Mouse (Mus musculus) spleen, adult 2 months (tissue): ENCODE results near the gene Ctcfl. TPM values are rescaled to one million over a fixed set of nuclear protein-coding genes. Genes with fewer than 3 reads are reported as not detected.
"Not testable (repeated sequence)": the region's sequence is repeated elsewhere in the genome, so short reads cannot be mapped to it uniquely, and the experiment has no call there.

Source experiments
- DNase-seq, 2 experiments: peaks; one replicate each; pipeline versions ENCODE4 v3.0.0 to v3.0.0-alpha.2; 2012 to 2021; ENCODE audit warnings: low spot score in 2 of 2, low read depth in 1 of 2
- H3K27ac ChIP-seq: fragments of 200-500 bp; 2 replicates; pipeline ENCODE4 v1.5.1; 2012; ENCODE audit warnings: low read length, inconsistent platforms; ENCODE audit not compliant: insufficient read depth
- H3K27me3 ChIP-seq: fragments of 200-500 bp; 2 replicates; pipeline ENCODE4 v1.6.1; 2012; ENCODE audit warnings: mild to moderate bottlenecking, moderate library complexity, low read length, inconsistent platforms; ENCODE audit not compliant: control insufficient read depth, insufficient read depth
- H3K36me3 ChIP-seq: fragments of 200-500 bp; 2 replicates; pipeline ENCODE4 v1.6.1; 2012; ENCODE audit warnings: mild to moderate bottlenecking, low read length, inconsistent platforms; ENCODE audit not compliant: control insufficient read depth, insufficient read depth
- H3K4me1 ChIP-seq: fragments of 200-500 bp; 2 replicates; pipeline ENCODE4 v1.6.1; 2011; ENCODE audit warnings: inconsistent platforms; ENCODE audit not compliant: control insufficient read depth, insufficient read depth, insufficient read length
- H3K4me3 ChIP-seq: fragments of 200-500 bp; 2 replicates; pipeline ENCODE4 v1.5.1; 2011; ENCODE audit warnings: mild to moderate bottlenecking, inconsistent platforms; ENCODE audit not compliant: insufficient read depth, insufficient read length; ENCODE audit errors: extremely low read depth
- CTCF ChIP-seq: fragments of 200-500 bp; IDR thresholded peaks from 2 replicates; pipeline ENCODE4 v1.5.1; 2011; ENCODE audit warnings: mild to moderate bottlenecking, inconsistent platforms; ENCODE audit not compliant: insufficient read depth, insufficient read length, insufficient replicate concordance; ENCODE audit errors: extremely low read depth
- POLR2A ChIP-seq: fragments of 200-500 bp; IDR thresholded peaks from 2 replicates; pipeline ENCODE4 v1.6.1; 2011; ENCODE audit warnings: low read depth, low read length, inconsistent platforms
- WGBS: fragments of 180-500 bp; shearing (Covaris S2); methylation state at CpG from one replicate; pipeline ENCODE4 v1.1.7; 2018; 5-methylcytosine and 5-hydroxymethylcytosine counted together
- polyA plus RNA-seq: library from polyadenylated mRNA; depleted of rRNA; stranded (reverse); fragments of >200 nt; gene quantifications from 2 replicates; pipeline ENCODE4 v1.2.3, GENCODE M21; 2012

Gene Ctcfl
- polyA plus RNA-seq, 1 experiment = not detected

- TF ChIP-seq POLR2A = no peak
- TF ChIP-seq CTCF = no peak
- Histone ChIP-seq H3K27ac (no peak overlapping the region), H3K36me3 (no peaks in the 10 kb centered on the region), H3K27me3 (no peaks in the 10 kb centered on the region), H3K4me3 (no peak overlapping the region), H3K4me1 (no peaks in the 10 kb centered on the region)
- WGBS = 75% methylated on average over 2 of the region's 2 CpGs
- no peak for DNase-seq
These were observed 9.8 kb upstream of the Ctcfl start for GRCm38 (mm10) chr2:173129111-173129510.

- TF ChIP-seq POLR2A = no peak
- TF ChIP-seq CTCF = no peak
- WGBS = 81% methylated on average over 4 of the region's 4 CpGs
- DNase-seq = no peak
These were observed 7.1 kb upstream of the Ctcfl start for GRCm38 (mm10) chr2:173126386-173126785.

GRCm38 (mm10) chr2:173124022-173124735, 4.9 kb upstream of the Ctcfl start:
- Histone ChIP-seq H3K27ac (no peak overlapping the region), H3K4me1 (no peaks in the 10 kb centered on the region), H3K36me3 (no peaks in the 10 kb centered on the region), H3K4me3 (no peak overlapping the region), H3K27me3 (no peaks in the 10 kb centered on the region)
- WGBS = 66% methylated on average over 7 of the region's 7 CpGs
- no peak for TF ChIP-seq POLR2A
- TF ChIP-seq CTCF = no peak
- DNase-seq = no peak

More at GRCm38 (mm10) chr2:173126386-173126785, 7.1 kb upstream of the Ctcfl start:
- Histone ChIP-seq H3K4me3 (no peak overlapping the region), H3K27ac (no peak overlapping the region), H3K4me1 (no peaks in the 10 kb centered on the region), H3K27me3 (no peaks in the 10 kb centered on the region), H3K36me3 (no peaks in the 10 kb centered on the region)

- H3K4me3 ChIP-seq, DNase-seq, H3K27me3 ChIP-seq, H3K27ac ChIP-seq, H3K4me1 ChIP-seq, H3K36me3 ChIP-seq: not testable (repeated sequence)
- 72% methylated on average over 4 of the region's 4 CpGs for WGBS
These were observed 792 bp upstream of the Ctcfl start for GRCm38 (mm10) chr2:173120117-173120516.

- not testable (repeated sequence) for H3K4me1 ChIP-seq, H3K36me3 ChIP-seq, DNase-seq, H3K27ac ChIP-seq, H3K4me3 ChIP-seq, H3K27me3 ChIP-seq
- WGBS = 66% methylated on average over 3 of the region's 3 CpGs
These were observed 5.5 kb downstream of the Ctcfl start for GRCm38 (mm10) chr2:173113796-173114195.

- H3K4me3 ChIP-seq = no peak overlapping the region
- WGBS = 81% methylated on average over 9 of the region's 9 CpGs
- DNase-seq = no peak
- no peaks in the 10 kb centered on the region for H3K36me3 ChIP-seq
- H3K27me3 ChIP-seq = no peaks in the 10 kb centered on the region
- H3K4me1 ChIP-seq = no peaks in the 10 kb centered on the region
- TF ChIP-seq CTCF = no peak
- TF ChIP-seq POLR2A = no peak
- no peak overlapping the region for H3K27ac ChIP-seq
These were observed 8.8 kb downstream of the Ctcfl start for GRCm38 (mm10) chr2:173110571-173110970.

- no peak overlapping the region for H3K27ac ChIP-seq
- no peaks in the 10 kb centered on the region for H3K4me1 ChIP-seq
- TF ChIP-seq CTCF = no peak
- 92% methylated on average over 7 of the region's 7 CpGs for WGBS
- H3K27me3 ChIP-seq = no peaks in the 10 kb centered on the region
- no peaks in the 10 kb centered on the region for H3K36me3 ChIP-seq
- no peak overlapping the region for H3K4me3 ChIP-seq
- no peak for DNase-seq
These were observed 9.8 kb downstream of the Ctcfl start for GRCm38 (mm10) chr2:173109510-173109909.
